In the genomic region with DNA sequence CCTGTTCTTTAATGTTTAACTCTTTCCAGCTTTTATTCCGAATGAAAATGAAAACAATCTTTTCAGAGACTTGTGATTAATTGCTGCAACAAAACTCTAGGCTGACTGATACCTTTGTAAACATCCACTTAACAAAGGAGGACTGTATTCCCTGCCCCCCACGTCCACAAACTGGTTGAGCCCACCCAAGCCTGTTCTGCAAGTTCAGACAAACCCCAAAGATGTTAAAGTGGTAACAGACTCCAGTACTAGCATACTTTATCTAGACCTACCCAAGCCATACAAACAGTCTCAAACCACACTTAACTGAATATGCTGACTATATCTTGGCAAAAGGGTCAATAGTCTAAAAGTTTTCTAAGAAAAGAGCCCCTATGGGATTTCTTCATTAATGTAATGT, we compare ENCODE assay signal across 24 mouse cellular contexts.
DNase-seq lines count a peak whose midpoint lies in the region; ATAC-seq and TF ChIP-seq lines count a peak whose summit lies in the region.
"Had no signal": no experiment of that assay in that cellular context is flagged by ENCODE, and none has a peak within 500 bp of the region (broad histone marks: within the 10 kb centered on the region; RNA-seq: fewer than 3 reads in every experiment).

No protein-coding gene starts in this region.

- H3K4me2 ChIP-seq in limb, embryonic 11.5 days (ENCODE audit: low read depth, severe bottlenecking): no peak overlapping the region
- H3K4me2 ChIP-seq in embryonic facial prominence, embryonic 13.5 days: no peak overlapping the region
- H3K4me2 ChIP-seq in stomach, postnatal 0 days (replicated peaks; ENCODE audit: low read depth): no peak overlapping the region
- H3K4me2 ChIP-seq: hindbrain, embryonic 12.5 days; limb, embryonic 12.5 days; liver, embryonic 11.5 days; midbrain, embryonic 12.5 days had no signal

- peak; percentile 29 for DNase-seq in limb, embryonic 11.5 days (ENCODE audit: low spot score)
- no peak for DNase-seq in limb, embryonic 10.5 days (ENCODE audit: low spot score)
- DNase-seq in embryo, embryonic 10.5 days (ENCODE audit: low spot score): peak; percentile 33
- peak; percentile 54 for DNase-seq in stomach, postnatal 0 days (ENCODE audit: low spot score)
- DNase-seq in left cerebral cortex, postnatal 10 days (ENCODE audit: extremely low spot score in 1 of 2, low spot score in 2 of 2): no peak
- DNase-seq: adrenal gland, postnatal 14 days; cerebellum, adult 9-10 months; forebrain, postnatal 0 days; gastrocnemius, postnatal 36 days; heart, adult 2 months; kidney, adult 18-20 months; kidney, postnatal 10 days; liver, postnatal 0 days; right cerebral cortex, postnatal 14 days; thymus, postnatal 36 days had no signal

- intact Hi-C loops in left cerebral cortex, postnatal 10 days (cut with DNase I): no loop called here

- no peaks in the 10 kb centered on the region for H3K4me1 ChIP-seq in limb, embryonic 11.5 days (ENCODE audit: control insufficient read depth, insufficient read depth, low read length)
- H3K4me1 ChIP-seq in limb, embryonic 10.5 days: 0 out of 2 replicates have a peak, but pooled peaks cover 3% of the 10 kb centered on the region
- no peaks in the 10 kb centered on the region for H3K4me1 ChIP-seq in embryonic facial prominence, embryonic 13.5 days
- no peaks in the 10 kb centered on the region for H3K4me1 ChIP-seq in stomach, postnatal 0 days (replicated peaks; ENCODE audit: control insufficient read depth, insufficient read depth)
- H3K4me1 ChIP-seq: hindbrain, embryonic 12.5 days; limb, embryonic 12.5 days; midbrain, embryonic 12.5 days had no signal

- no peak for ATAC-seq in limb, embryonic 11.5 days (ENCODE audit: insufficient number of reproducible peaks, low FRiP score, low TSS enrichment, low read depth)
- 0 out of 2 replicates have a peak, but pooled peaks have one; percentile 69 for ATAC-seq in embryonic facial prominence, embryonic 13.5 days (ENCODE audit: insufficient number of reproducible peaks, insufficient read depth, low FRiP score, low TSS enrichment, low read depth)
- ATAC-seq in stomach, postnatal 0 days (ENCODE audit: low FRiP score, low TSS enrichment): peak; percentile 54; the same call in 1 of the 2 replicates
- no peak for ATAC-seq in frontal cortex, adult (ENCODE audit: low TSS enrichment)
- ATAC-seq: CD4-positive, CD25-positive, alpha-beta regulatory T cell, adult 4 months; forebrain, postnatal 0 days; liver, postnatal 0 days; lung, postnatal 0 days had no signal

- H3K27ac ChIP-seq in limb, embryonic 11.5 days (replicated peaks; ENCODE audit: low read depth, low read length): no peak overlapping the region
- no peak overlapping the region for H3K27ac ChIP-seq in limb, embryonic 10.5 days
- no peak overlapping the region for H3K27ac ChIP-seq in embryonic facial prominence, embryonic 13.5 days
- no peak overlapping the region for H3K27ac ChIP-seq in stomach, postnatal 0 days (replicated peaks)
- H3K27ac ChIP-seq: heart, adult 2 months; hindbrain, embryonic 12.5 days; limb, embryonic 12.5 days; macrophage; midbrain, embryonic 12.5 days had no signal

- no peaks in the 10 kb centered on the region for H3K9me3 ChIP-seq in limb, embryonic 11.5 days (ENCODE audit: control insufficient read depth, low read length)
- H3K9me3 ChIP-seq in limb, embryonic 10.5 days (replicated peaks): no peaks in the 10 kb centered on the region
- no peaks in the 10 kb centered on the region for H3K9me3 ChIP-seq in embryonic facial prominence, embryonic 13.5 days
- H3K9me3 ChIP-seq in stomach, postnatal 0 days (ENCODE audit: control insufficient read depth, low read length): no peaks in the 10 kb centered on the region
- H3K9me3 ChIP-seq: hindbrain, embryonic 12.5 days; limb, embryonic 12.5 days; midbrain, embryonic 12.5 days had no signal

- TF ChIP-seq EP300 in stomach, postnatal 0 days (optimal IDR thresholded peaks at IDR 0.05): no peak

- no peak overlapping the region for H3K9ac ChIP-seq in limb, embryonic 11.5 days (ENCODE audit: low read length)
- no peak overlapping the region for H3K9ac ChIP-seq in embryonic facial prominence, embryonic 13.5 days
- no peak overlapping the region for H3K9ac ChIP-seq in stomach, postnatal 0 days (ENCODE audit: low read length)
- H3K9ac ChIP-seq: forebrain, postnatal 0 days; hindbrain, embryonic 12.5 days; limb, embryonic 12.5 days; liver, postnatal 0 days; midbrain, embryonic 12.5 days had no signal

- TF ChIP-seq CTCF in stomach, postnatal 0 days (IDR thresholded peaks at IDR 0.05; ENCODE audit: low read depth): no peak

- H3K36me3 ChIP-seq in limb, embryonic 11.5 days (ENCODE audit: control insufficient read depth, insufficient read depth, low read length): no peaks in the 10 kb centered on the region
- no peaks in the 10 kb centered on the region for H3K36me3 ChIP-seq in limb, embryonic 10.5 days
- H3K36me3 ChIP-seq in embryonic facial prominence, embryonic 13.5 days: no peaks in the 10 kb centered on the region
- no peaks in the 10 kb centered on the region for H3K36me3 ChIP-seq in stomach, postnatal 0 days (ENCODE audit: control insufficient read depth, insufficient read depth, low read length)
- H3K36me3 ChIP-seq: hindbrain, embryonic 12.5 days; limb, embryonic 12.5 days; midbrain, embryonic 12.5 days had no signal

- 22% methylated on average over 2 of the region's 2 CpGs for WGBS in limb, embryonic 11.5 days
- 29% methylated on average over 2 of the region's 2 CpGs for WGBS in limb, embryonic 10.5 days
- WGBS in embryonic facial prominence, embryonic 13.5 days: 14% methylated on average over 2 of the region's 2 CpGs
- WGBS in stomach, postnatal 0 days: 18% methylated on average over 2 of the region's 2 CpGs

- no peak overlapping the region for H3K4me3 ChIP-seq in limb, embryonic 11.5 days (ENCODE audit: low read depth, low read length)
- H3K4me3 ChIP-seq in limb, embryonic 10.5 days: no peak overlapping the region
- H3K4me3 ChIP-seq in embryonic facial prominence, embryonic 13.5 days: no peak overlapping the region
- no peak overlapping the region for H3K4me3 ChIP-seq in stomach, postnatal 0 days (ENCODE audit: low read depth, low read length)
- H3K4me3 ChIP-seq: heart, adult 2 months; hindbrain, embryonic 12.5 days; limb, embryonic 12.5 days; midbrain, embryonic 12.5 days had no signal

- H3K27me3 ChIP-seq in limb, embryonic 11.5 days (ENCODE audit: control insufficient read depth, insufficient read depth, low read length): no peaks in the 10 kb centered on the region
- no peaks in the 10 kb centered on the region for H3K27me3 ChIP-seq in limb, embryonic 10.5 days (ENCODE audit: low read depth, poor library complexity, severe bottlenecking)
- H3K27me3 ChIP-seq in embryonic facial prominence, embryonic 13.5 days: no peaks in the 10 kb centered on the region
- H3K27me3 ChIP-seq in stomach, postnatal 0 days (ENCODE audit: control insufficient read depth, insufficient read depth, low read length): no peaks in the 10 kb centered on the region
- H3K27me3 ChIP-seq: hindbrain, embryonic 12.5 days; limb, embryonic 12.5 days; midbrain, embryonic 12.5 days had no signal

Comparison
In these comparisons a context has a peak if more than half of its experiments do, and no peak if none do; other contexts are left out.
1. DNase-seq: peak in limb, embryonic 11.5 days (single experiment), embryo, embryonic 10.5 days (single experiment) and stomach, postnatal 0 days (single experiment); none in limb, embryonic 10.5 days (single experiment) and left cerebral cortex, postnatal 10 days (0 of 2).
2. ATAC-seq: peak in embryonic facial prominence, embryonic 13.5 days (single experiment) and stomach, postnatal 0 days (single experiment); none in limb, embryonic 11.5 days (single experiment) and frontal cortex, adult (single experiment).